Mouse (Mus musculus): Measurements from ENCODE around the gene Stkld1. TPM values are rescaled to one million over a fixed set of nuclear protein-coding genes. Genes with fewer than 3 reads are reported as not detected.
A peak's percentile ranks its signal among the peaks of the same experiment; 100 is the strongest.

Gene Stkld1
- total RNA-seq, 1 experiment from 2014 or later, result 0.23 TPM

- no peak for ATAC-seq (replicated peaks; ENCODE audit: low read depth, poor library complexity, severe bottlenecking)
Observed at GRCm38 (mm10) chr2:26956811-26957487, 23.1 kb downstream of the Stkld1 start.

DNA sequence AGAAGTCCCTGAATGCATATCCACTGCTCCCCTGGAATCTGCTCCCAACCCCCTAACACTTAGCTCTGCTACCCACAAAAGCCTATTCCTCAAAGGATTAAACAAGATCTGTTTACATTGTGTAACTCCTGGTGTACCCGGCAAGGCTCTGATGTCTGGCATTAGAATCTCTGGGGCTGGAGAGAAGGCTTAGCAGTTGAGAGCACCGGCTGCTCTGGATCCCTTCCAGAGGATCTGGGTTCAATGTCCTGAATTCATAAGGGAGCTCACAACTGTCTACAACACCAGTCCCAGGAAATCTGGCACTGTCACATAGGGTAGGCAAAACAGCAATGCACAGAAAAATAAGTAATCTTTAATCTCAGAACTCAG, 23.6 kb downstream of the Stkld1 start:
- no peak for ATAC-seq (replicated peaks; ENCODE audit: low read depth, poor library complexity, severe bottlenecking)

- ATAC-seq (replicated peaks; ENCODE audit: low read depth, poor library complexity, severe bottlenecking), result no peak
Observed at GRCm38 (mm10) chr2:26960756-26961155, 26.9 kb downstream of the Stkld1 start.

DNA sequence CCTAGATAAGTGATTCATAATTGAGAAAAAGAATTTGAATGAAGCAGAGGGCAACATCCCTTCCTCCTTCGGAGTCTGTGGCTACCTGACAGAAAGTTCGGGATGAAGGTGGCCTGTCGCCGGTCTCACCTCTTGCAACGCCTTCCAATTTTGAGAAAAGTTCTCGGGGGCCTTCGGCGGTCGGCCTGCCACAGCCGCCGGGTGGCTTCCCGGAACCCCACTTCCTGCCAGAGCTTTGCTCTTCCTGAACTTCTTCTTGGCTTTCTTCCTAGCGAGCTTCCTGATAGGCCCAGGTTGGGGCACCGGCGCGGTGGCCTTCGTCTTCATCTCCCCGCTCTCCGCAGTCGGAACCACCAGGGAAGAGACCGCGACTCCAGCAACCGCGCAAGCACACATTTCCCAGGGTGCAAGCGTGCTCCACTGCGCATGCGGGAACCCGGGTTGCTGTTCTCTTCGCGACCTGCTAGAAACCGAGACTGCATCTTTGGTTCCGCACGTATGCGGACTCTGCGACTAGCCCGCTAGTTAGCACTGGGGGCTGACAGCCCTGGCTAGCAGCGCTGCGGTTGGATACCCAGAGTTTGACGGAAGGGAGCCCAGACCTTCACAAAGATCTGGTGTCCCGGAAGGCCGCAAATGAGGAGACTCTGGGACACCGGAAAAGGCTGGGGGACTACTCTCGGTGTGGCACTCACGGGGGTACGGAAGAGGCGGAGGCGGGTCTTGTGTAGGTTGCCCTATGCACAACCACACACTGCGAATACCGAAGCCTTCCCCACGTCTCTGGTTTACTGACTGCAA, 30.3 kb downstream of the Stkld1 start, which contains the start of gene Rexo4:
Gene Rexo4, minus strand, starts transcription at position 464 of the 801 bp plus-strand sequence.
- ATAC-seq (replicated peaks; ENCODE audit: low read depth, poor library complexity, severe bottlenecking), result peak; percentile 92

GRCm38 (mm10) chr2:26964724-26965370, 31.0 kb downstream of the Stkld1 start:
- 0 out of 2 replicates have a peak, but pooled peaks have one; percentile 2 for ATAC-seq (replicated peaks; ENCODE audit: low read depth, poor library complexity, severe bottlenecking)

DNA sequence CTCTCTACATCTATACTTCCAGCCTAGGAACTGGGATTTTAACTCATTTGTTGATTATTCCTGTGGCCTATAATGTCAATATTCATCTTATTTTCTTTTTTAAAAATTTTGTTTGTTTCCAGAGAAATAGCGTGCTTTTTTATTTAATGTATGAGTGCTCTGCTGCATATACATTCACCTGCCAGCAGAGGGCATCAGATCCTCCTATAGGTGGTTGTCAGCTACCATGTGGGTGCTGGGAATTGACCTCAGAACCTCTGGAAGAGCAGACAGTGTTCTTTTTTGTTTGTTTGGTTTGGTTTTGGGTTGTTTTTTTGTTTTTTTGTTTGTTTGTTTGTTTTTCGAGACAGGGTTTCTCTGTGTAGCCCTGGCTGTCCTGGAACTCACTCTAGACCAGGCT, 33.4 kb downstream of the Stkld1 start:
- ATAC-seq (replicated peaks; ENCODE audit: low read depth, poor library complexity, severe bottlenecking), result no peak

- no peak for ATAC-seq (replicated peaks; ENCODE audit: low read depth, poor library complexity, severe bottlenecking)
Observed at GRCm38 (mm10) chr2:26973116-26973515, 39.3 kb downstream of the Stkld1 start, which contains the start of gene Adamts13. TSS of gene Adamts13 (plus strand) at chr2:26973416.

DNA sequence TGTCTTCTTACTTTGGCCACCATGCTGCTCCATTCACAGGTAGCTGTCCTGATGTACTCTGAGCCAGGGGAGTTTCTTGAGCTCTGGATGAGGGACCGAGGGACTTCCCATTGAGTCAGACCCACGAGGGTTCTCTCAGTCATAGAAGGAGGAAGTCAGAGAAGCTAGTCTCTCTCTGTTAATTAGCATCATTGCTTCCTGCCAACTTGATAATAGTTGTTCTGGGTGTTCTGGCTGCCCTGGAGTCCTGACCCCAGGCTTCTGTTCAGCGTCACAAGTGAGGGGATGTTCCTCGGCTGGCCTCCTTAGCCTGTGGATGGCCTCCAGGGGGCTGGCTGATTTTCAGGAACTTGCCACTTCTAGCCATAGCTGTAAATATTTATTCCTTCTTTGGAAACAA, 40.1 kb downstream of the Stkld1 start:
- ATAC-seq (replicated peaks; ENCODE audit: low read depth, poor library complexity, severe bottlenecking), result peak; percentile 56

GRCm38 (mm10) chr2:26980361-26980760, 46.5 kb downstream of the Stkld1 start:
- no peak for ATAC-seq (replicated peaks; ENCODE audit: low read depth, poor library complexity, severe bottlenecking)

GRCm38 (mm10) chr2:26984179-26984578, 50.3 kb downstream of the Stkld1 start:
- no peak for ATAC-seq (replicated peaks; ENCODE audit: low read depth, poor library complexity, severe bottlenecking)

GRCm38 (mm10) chr2:26984640-26985039, 50.8 kb downstream of the Stkld1 start:
- no peak for ATAC-seq (replicated peaks; ENCODE audit: low read depth, poor library complexity, severe bottlenecking)

DNA sequence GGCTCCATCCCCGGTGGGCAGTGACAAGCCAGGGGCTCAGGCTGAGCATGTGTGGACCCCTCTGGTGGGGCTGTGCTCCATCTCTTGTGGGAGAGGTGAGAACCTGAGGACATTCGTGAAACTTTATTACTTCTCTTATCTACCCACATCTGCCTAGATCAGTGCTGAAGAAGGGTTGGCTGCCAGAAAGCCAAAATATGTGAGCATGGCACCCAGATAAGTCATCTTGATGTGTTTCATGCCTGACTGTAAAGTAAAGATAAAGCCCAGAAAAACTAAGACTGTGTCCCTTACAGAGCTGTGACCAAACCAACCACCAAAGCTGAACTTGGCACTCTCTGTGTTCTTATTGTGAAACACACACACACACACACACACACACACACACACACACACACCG, 60.1 kb downstream of the Stkld1 start:
- no peak for ATAC-seq (replicated peaks; ENCODE audit: low read depth, poor library complexity, severe bottlenecking)

DNA sequence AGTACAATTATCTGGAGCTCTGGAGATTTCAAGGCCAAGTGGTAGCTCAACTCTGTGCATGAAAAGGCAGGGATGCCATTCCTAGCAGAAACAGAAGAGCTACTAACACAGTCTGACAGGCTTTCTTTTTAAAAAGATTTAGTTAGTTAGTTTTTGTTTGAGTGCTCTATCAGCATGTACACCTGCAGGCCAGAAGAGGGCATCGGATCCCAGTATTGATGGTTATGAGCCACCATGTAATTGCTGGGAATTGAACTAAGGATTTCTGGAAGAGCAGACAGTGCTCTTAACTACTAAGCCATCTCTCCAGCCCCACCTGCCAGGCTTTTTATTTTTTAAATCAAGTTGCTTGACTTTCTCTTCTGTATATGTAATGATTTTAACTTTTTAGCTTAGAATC, 63.7 kb downstream of the Stkld1 start:
- ATAC-seq (replicated peaks; ENCODE audit: low read depth, poor library complexity, severe bottlenecking), result no peak

DNA sequence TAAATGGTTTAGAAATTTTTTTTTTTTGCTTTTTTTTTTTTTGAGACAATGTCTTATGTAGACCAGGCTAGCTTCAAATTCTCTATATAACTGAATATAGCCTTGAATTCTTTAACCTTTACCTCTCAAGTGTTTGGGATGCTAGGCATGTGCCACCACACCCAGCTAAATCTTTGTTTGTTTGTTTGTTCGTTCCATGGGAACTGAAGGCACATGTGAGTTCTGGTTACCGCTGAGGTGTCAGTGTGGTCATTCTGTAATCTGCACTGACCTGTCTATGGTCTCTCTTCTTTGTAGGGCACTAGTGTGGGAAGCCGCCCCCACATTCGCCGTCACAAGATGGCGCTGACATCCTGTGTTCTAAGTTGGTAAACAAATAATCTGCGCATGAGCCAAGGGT, 64.1 kb downstream of the Stkld1 start:
- ATAC-seq (replicated peaks; ENCODE audit: low read depth, poor library complexity, severe bottlenecking), result no peak

Other genes starting within 250 kb of the Stkld1 start
- gene Abo, start 69.1 kb upstream of the Stkld1 start, total RNA-seq (2017), result not detected in 2 replicates
- 55.1 and 68.0 TPM in 2 replicates for gene Surf6, start 31.2 kb upstream of the Stkld1 start, total RNA-seq (2017)
- 17.0 and 22.5 TPM in 2 replicates for gene Med22, start 23.4 kb upstream of the Stkld1 start, total RNA-seq (2017)
- gene Rpl7a, start 23.3 kb upstream of the Stkld1 start, total RNA-seq (2017), result 2,462 and 2,597 TPM in 2 replicates
- gene Surf2, start 17.7 kb upstream of the Stkld1 start, total RNA-seq (2017), result 85.6 and 92.0 TPM in 2 replicates
- 37.1 and 43.2 TPM in 2 replicates for gene Surf1, start 17.5 kb upstream of the Stkld1 start, total RNA-seq (2017)
- 50.3 and 51.5 TPM in 2 replicates for gene Surf4, start 119 bp upstream of the Stkld1 start, total RNA-seq (2017)
- 94.5 and 117 TPM in 2 replicates for gene Rexo4, start 30.3 kb downstream of the Stkld1 start, total RNA-seq (2017)
- not detected in 2 replicates for gene Adamts13, start 39.4 kb downstream of the Stkld1 start, total RNA-seq (2017)
- gene Cacfd1, start 75.9 kb downstream of the Stkld1 start, total RNA-seq (2017), result 5.9 and 8.3 TPM in 2 replicates
- 2.5 and 5.7 TPM in 2 replicates for gene Slc2a6, start 94.0 kb downstream of the Stkld1 start, total RNA-seq (2017)
- gene Mymk, start 138.1 kb downstream of the Stkld1 start, total RNA-seq (2017), result not detected in 2 replicates
- gene Adamtsl2, start 145.3 kb downstream of the Stkld1 start, total RNA-seq (2017), result not detected in 2 replicates
- gene Fam163b, start 208.4 kb downstream of the Stkld1 start, total RNA-seq (2017), result not detected in 2 replicates
- not detected in 2 replicates for gene Dbh, start 231.2 kb downstream of the Stkld1 start, total RNA-seq (2017)

All from common myeloid progenitor, adult 5-6 weeks (primary cell).